Mouse (Mus musculus) brain, embryonic 14.5 days (tissue): Measurements from ENCODE around the gene Slc25a16.

Source experiments
- CTCF ChIP-seq: fragments of 200-500 bp; IDR thresholded peaks from 2 replicates; pipeline ENCODE4 v1.5.1; 2012; ENCODE audit warnings: inconsistent platforms, mild to moderate bottlenecking, moderate library complexity, borderline replicate concordance; ENCODE audit not compliant: insufficient read depth, insufficient read length; ENCODE audit errors: extremely low read depth
- POLR2A ChIP-seq: fragments of 200-500 bp; IDR thresholded peaks from 2 replicates; pipeline ENCODE4 v1.6.1; 2012; ENCODE audit warnings: mild to moderate bottlenecking, inconsistent platforms, borderline replicate concordance; ENCODE audit not compliant: poor library complexity, insufficient read depth, insufficient read length, severe bottlenecking; ENCODE audit errors: extremely low read depth

DNA sequence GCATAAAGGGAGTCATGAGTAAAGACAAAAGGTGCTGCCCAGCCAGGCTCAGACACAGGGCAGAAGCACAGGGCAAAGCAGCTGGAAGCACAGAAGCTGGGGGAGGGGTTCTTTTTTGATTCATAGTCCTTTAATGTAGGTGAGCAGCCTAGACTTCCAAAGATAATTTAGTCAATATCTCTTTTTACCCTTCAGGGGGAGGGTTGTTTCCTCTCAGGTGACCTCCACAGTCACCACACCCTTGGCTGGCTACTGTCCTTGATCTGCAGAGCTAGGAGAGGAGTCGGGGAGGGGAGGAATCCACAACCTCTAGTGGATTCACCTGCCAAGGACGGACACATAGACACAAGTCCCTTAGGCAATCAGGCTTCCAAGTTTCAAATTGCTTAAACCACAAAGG is 22.4 kb upstream of the Slc25a16 start:
- no peak for TF ChIP-seq CTCF
- no peak for TF ChIP-seq POLR2A
